Mouse (Mus musculus) MEL (cell line): ENCODE results near the gene Fkbp4. TPM values are rescaled to one million over a fixed set of nuclear protein-coding genes. Genes with fewer than 3 reads are reported as not detected.

Source experiments
- DNase-seq: peaks from one replicate; pipeline ENCODE4 v3.0.0; 2011; ENCODE audit warnings: low read depth, low spot score
- H3K27ac ChIP-seq: 2 replicates; pipeline ENCODE4 v1.5.1; 2012; ENCODE audit warnings: low read depth, mild to moderate bottlenecking, control low read depth, low read length, moderate library complexity; ENCODE audit not compliant: control insufficient read depth
- H3K27me3 ChIP-seq, 2 experiments: fragments of 150-350 bp in 1 of 2; sonication (generic) in 1 of 2; 2 replicates each; pipeline ENCODE4 v1.6.1; 2012; ENCODE audit warnings: low read length in 2 of 2, mild to moderate bottlenecking in 2 of 2, improper control_type of control experiment in 1 of 2, moderate library complexity in 1 of 2; ENCODE audit not compliant: insufficient read depth in 2 of 2, control insufficient read depth in 1 of 2
- H3K36me3 ChIP-seq, 2 experiments: 2 replicates each; pipeline ENCODE4 v1.6.1; 2012 to 2014; ENCODE audit warnings: low read length in 2 of 2, improper control_type of control experiment in 1 of 2, inconsistent platforms in 1 of 2, mild to moderate bottlenecking in 1 of 2; ENCODE audit not compliant: insufficient read depth in 2 of 2, control insufficient read depth in 1 of 2
- H3K4me1 ChIP-seq, 2 experiments: fragments of 150-350 bp in 1 of 2; sonication (generic) in 1 of 2; 2 replicates each; pipeline ENCODE4 v1.6.1; 2012; ENCODE audit warnings: low read length in 2 of 2, improper control_type of control experiment in 1 of 2, mild to moderate bottlenecking in 1 of 2; ENCODE audit not compliant: insufficient read depth in 2 of 2, control insufficient read depth in 1 of 2
- H3K4me3 ChIP-seq, 2 experiments: fragments of 150-350 bp in 1 of 2; sonication (generic) in 1 of 2; 2 replicates each; pipeline ENCODE4 v1.5.1; 2012; ENCODE audit warnings: low read depth in 2 of 2, low read length in 2 of 2, mild to moderate bottlenecking in 2 of 2, moderate library complexity in 2 of 2, control low read depth in 1 of 2, improper control_type of control experiment in 1 of 2; ENCODE audit not compliant: control insufficient read depth in 1 of 2, insufficient read depth in 1 of 2
- H3K79me2 ChIP-seq: 2 replicates; pipeline ENCODE4 v1.6.1; 2012; ENCODE audit warnings: mild to moderate bottlenecking, low read length, moderate library complexity; ENCODE audit not compliant: control insufficient read depth, poor library complexity, insufficient read depth
- H3K9ac ChIP-seq: 2 replicates; pipeline ENCODE4 v1.6.1; 2012; ENCODE audit warnings: low read depth, mild to moderate bottlenecking, control low read depth, low read length, moderate library complexity; ENCODE audit not compliant: control insufficient read depth, poor library complexity, severe bottlenecking
- H3K9me3 ChIP-seq: fragments of 150-350 bp; sonication (generic); replicated peaks from 2 replicates; pipeline ENCODE4 v1.6.1; 2012; ENCODE audit warnings: mild to moderate bottlenecking, low read length, improper control_type of control experiment, moderate library complexity; ENCODE audit not compliant: insufficient read depth
- BHLHE40 ChIP-seq: IDR thresholded peaks from 2 replicates; pipeline ENCODE4 v1.6.1; 2012; ENCODE audit warnings: low read depth, mild to moderate bottlenecking, inconsistent platforms, low read length, improper control_type of control experiment, borderline replicate concordance
- CHD1 ChIP-seq: IDR thresholded peaks from 2 replicates; pipeline ENCODE4 v1.6.1; 2012; ENCODE audit warnings: low read depth, mild to moderate bottlenecking, inconsistent platforms, low read length, improper control_type of control experiment
- CHD2 ChIP-seq: IDR thresholded peaks from 2 replicates; pipeline ENCODE4 v1.6.1; 2011; ENCODE audit warnings: low read length, improper control_type of control experiment
- CTCF ChIP-seq, 3 experiments: IDR thresholded peaks in 2 of 3; conservative IDR thresholded peaks in 1 of 3; 2 replicates each; pipeline ENCODE4 v1.5.1; 2011 to 2012; ENCODE audit warnings: low read length in 3 of 3, low read depth in 2 of 3, mild to moderate bottlenecking in 2 of 3, improper control_type of control experiment in 1 of 3, inconsistent platforms in 1 of 3, mixed read lengths in 1 of 3, moderate library complexity in 1 of 3; ENCODE audit not compliant: control insufficient read depth in 1 of 3, insufficient read depth in 1 of 3, poor library complexity in 1 of 3, severe bottlenecking in 1 of 3
- EP300 ChIP-seq, 2 experiments: IDR thresholded peaks; 2 replicates each; pipeline ENCODE4 v1.6.1; 2011; ENCODE audit warnings: improper control_type of control experiment in 2 of 2, low read length in 2 of 2, low read depth in 1 of 2, mild to moderate bottlenecking in 1 of 2
- ETS1 ChIP-seq: IDR thresholded peaks from 2 replicates; pipeline ENCODE4 v1.6.1; 2012; ENCODE audit warnings: low read depth, mild to moderate bottlenecking, inconsistent platforms, low read length, improper control_type of control experiment, moderate library complexity
- GABPA ChIP-seq: IDR thresholded peaks from 2 replicates; pipeline ENCODE4 v1.6.1; 2012; ENCODE audit warnings: low read depth, mild to moderate bottlenecking, inconsistent platforms, low read length, improper control_type of control experiment, moderate library complexity
- GATA1 ChIP-seq: IDR thresholded peaks from 2 replicates; pipeline ENCODE4 v1.6.1; 2011; ENCODE audit warnings: low read depth, low read length, improper control_type of control experiment
- HCFC1 ChIP-seq: IDR thresholded peaks from 2 replicates; pipeline ENCODE4 v1.6.1; 2012; ENCODE audit warnings: low read depth, mild to moderate bottlenecking, inconsistent platforms, low read length, improper control_type of control experiment, moderate library complexity
- JUND ChIP-seq: IDR thresholded peaks from 2 replicates; pipeline ENCODE4 v1.6.1; 2011; ENCODE audit warnings: low read depth, mild to moderate bottlenecking, improper control_type of control experiment, low read length
- MAFK ChIP-seq: IDR thresholded peaks from 2 replicates; pipeline ENCODE4 v1.6.1; 2011; ENCODE audit warnings: low read depth, mild to moderate bottlenecking, low read length, improper control_type of control experiment, borderline replicate concordance
- MAX ChIP-seq: IDR thresholded peaks from 2 replicates; pipeline ENCODE4 v1.6.1; 2011; ENCODE audit warnings: low read length, improper control_type of control experiment
- MAZ ChIP-seq: IDR thresholded peaks from 2 replicates; pipeline ENCODE4 v1.6.1; 2012; ENCODE audit warnings: low read depth, mild to moderate bottlenecking, inconsistent platforms, low read length, improper control_type of control experiment
- MEF2A ChIP-seq: IDR thresholded peaks from 2 replicates; pipeline ENCODE4 v1.6.1; 2014; ENCODE audit warnings: low read depth, mild to moderate bottlenecking, inconsistent platforms, low read length, improper control_type of control experiment; ENCODE audit not compliant: poor library complexity, insufficient replicate concordance, severe bottlenecking; ENCODE audit errors: extremely low read depth
- MXI1 ChIP-seq: IDR thresholded peaks from 2 replicates; pipeline ENCODE4 v1.6.1; 2011; ENCODE audit warnings: mild to moderate bottlenecking, low read depth, low read length, improper control_type of control experiment
- MYB ChIP-seq: IDR thresholded peaks from 2 replicates; pipeline ENCODE4 v1.6.1; 2011; ENCODE audit warnings: mild to moderate bottlenecking, low read depth, low read length, improper control_type of control experiment
- MYC ChIP-seq: IDR thresholded peaks from 2 replicates; pipeline ENCODE4 v1.6.1; 2011; ENCODE audit warnings: low read depth, mild to moderate bottlenecking, low read length, improper control_type of control experiment, moderate library complexity
- NELFE ChIP-seq: IDR thresholded peaks from 2 replicates; pipeline ENCODE4 v1.6.1; 2011; ENCODE audit warnings: low read depth, low read length, improper control_type of control experiment
- NRF1 ChIP-seq: IDR thresholded peaks from 2 replicates; pipeline ENCODE4 v1.6.1; 2014; ENCODE audit warnings: low read depth, mild to moderate bottlenecking, inconsistent platforms, low read length, improper control_type of control experiment, moderate library complexity; ENCODE audit not compliant: poor library complexity, insufficient read depth, severe bottlenecking
- POLR2A ChIP-seq, 2 experiments: IDR thresholded peaks; 2 replicates each; pipeline ENCODE4 v1.6.1; 2011 to 2012; ENCODE audit warnings: low read length in 2 of 2, mild to moderate bottlenecking in 2 of 2, control low read depth in 1 of 2, improper control_type of control experiment in 1 of 2, low read depth in 1 of 2, moderate library complexity in 1 of 2; ENCODE audit not compliant: control insufficient read depth in 1 of 2, insufficient read depth in 1 of 2, poor library complexity in 1 of 2
- POLR2AphosphoS2 ChIP-seq: IDR thresholded peaks from 2 replicates; pipeline ENCODE4 v1.6.1; 2011; ENCODE audit warnings: low read length, improper control_type of control experiment
- POLR2AphosphoS5 ChIP-seq: IDR thresholded peaks from 2 replicates; pipeline ENCODE4 v1.6.1; 2012; ENCODE audit warnings: low read depth, borderline replicate concordance, mild to moderate bottlenecking, inconsistent platforms, low read length, moderate library complexity, mixed read lengths
- RAD21 ChIP-seq: IDR thresholded peaks from 2 replicates; pipeline ENCODE4 v1.6.1; 2011; ENCODE audit warnings: mild to moderate bottlenecking, low read depth, low read length, improper control_type of control experiment
- RCOR1 ChIP-seq: IDR thresholded peaks from 2 replicates; pipeline ENCODE4 v1.6.1; 2012; ENCODE audit warnings: low read depth, mild to moderate bottlenecking, inconsistent platforms, low read length, improper control_type of control experiment
- SIN3A ChIP-seq: IDR thresholded peaks from 2 replicates; pipeline ENCODE4 v1.6.1; 2012; ENCODE audit warnings: low read length, improper control_type of control experiment, inconsistent platforms
- SMC3 ChIP-seq: IDR thresholded peaks from 2 replicates; pipeline ENCODE4 v1.6.1; 2011; ENCODE audit warnings: low read depth, low read length, improper control_type of control experiment
- TAL1 ChIP-seq: IDR thresholded peaks from 2 replicates; pipeline ENCODE4 v1.6.1; 2012; ENCODE audit warnings: mild to moderate bottlenecking, inconsistent platforms, low read length, moderate library complexity, mixed read lengths
- TBP ChIP-seq: IDR thresholded peaks from 2 replicates; pipeline ENCODE4 v1.8.0; 2011; ENCODE audit warnings: low read depth, low read length, improper control_type of control experiment
- TCF12 ChIP-seq: IDR thresholded peaks from 2 replicates; pipeline ENCODE4 v1.6.1; 2014; ENCODE audit warnings: low read depth, mild to moderate bottlenecking, inconsistent platforms, low read length, improper control_type of control experiment, moderate library complexity
- UBTF ChIP-seq: IDR thresholded peaks from 2 replicates; pipeline ENCODE4 v1.6.1; 2012; ENCODE audit warnings: low read depth, mild to moderate bottlenecking, inconsistent platforms, low read length, improper control_type of control experiment, moderate library complexity, borderline replicate concordance; ENCODE audit not compliant: insufficient read depth
- USF1 ChIP-seq: IDR thresholded peaks from 2 replicates; pipeline ENCODE4 v1.6.1; 2014; ENCODE audit warnings: low read depth, mild to moderate bottlenecking, inconsistent platforms, low read length, improper control_type of control experiment, moderate library complexity
- USF2 ChIP-seq, 2 experiments: IDR thresholded peaks; 2 replicates each; pipeline ENCODE4 v1.6.1; 2011 to 2012; ENCODE audit warnings: improper control_type of control experiment in 2 of 2, low read length in 2 of 2, borderline replicate concordance in 1 of 2, inconsistent platforms in 1 of 2, low read depth in 1 of 2, mild to moderate bottlenecking in 1 of 2; ENCODE audit not compliant: insufficient read depth in 1 of 2
- ZC3H11A ChIP-seq: IDR thresholded peaks from 2 replicates; pipeline ENCODE4 v1.6.1; 2012; ENCODE audit warnings: low read depth, mild to moderate bottlenecking, inconsistent platforms, low read length, improper control_type of control experiment
- ZKSCAN1 ChIP-seq: IDR thresholded peaks from 2 replicates; pipeline ENCODE4 v1.6.1; 2012; ENCODE audit warnings: low read depth, mild to moderate bottlenecking, inconsistent platforms, low read length, improper control_type of control experiment, moderate library complexity
- ZMIZ1 ChIP-seq: IDR thresholded peaks from 2 replicates; pipeline ENCODE4 v1.6.1; 2012; ENCODE audit warnings: low read depth, mild to moderate bottlenecking, inconsistent platforms, low read length, improper control_type of control experiment, moderate library complexity
- ZNF384 ChIP-seq: IDR thresholded peaks from 2 replicates; pipeline ENCODE4 v1.6.1; 2012; ENCODE audit warnings: low read depth, mild to moderate bottlenecking, inconsistent platforms, low read length, improper control_type of control experiment
- polyA plus RNA-seq, 2 experiments: library from polyadenylated mRNA; stranded (reverse) in 1 of 2; unstranded in 1 of 2; fragments of >175 nt in 1 of 2; fragments of >200 nt in 1 of 2; gene quantifications; 2 replicates each; pipeline versions ENCODE4 v1.2.1 to v1.2.4; 2012; ENCODE audit warnings: low replicate concordance in 2 of 2, low read depth in 1 of 2; ENCODE audit not compliant: insufficient read length in 2 of 2, insufficient read depth in 1 of 2, missing spikeins in 1 of 2
- total RNA-seq: library from RNA; depleted of rRNA; stranded (reverse); fragments of 300-350 nt; gene quantifications from 2 replicates; pipeline ENCODE4 v1.2.3, GENCODE M21; 2012; rRNA removed

Gene Fkbp4
- total RNA-seq (332 and 333 TPM in 2 replicates), polyA plus RNA-seq (100 to 1,000 TPM; 426 to 934 TPM)

DNA sequence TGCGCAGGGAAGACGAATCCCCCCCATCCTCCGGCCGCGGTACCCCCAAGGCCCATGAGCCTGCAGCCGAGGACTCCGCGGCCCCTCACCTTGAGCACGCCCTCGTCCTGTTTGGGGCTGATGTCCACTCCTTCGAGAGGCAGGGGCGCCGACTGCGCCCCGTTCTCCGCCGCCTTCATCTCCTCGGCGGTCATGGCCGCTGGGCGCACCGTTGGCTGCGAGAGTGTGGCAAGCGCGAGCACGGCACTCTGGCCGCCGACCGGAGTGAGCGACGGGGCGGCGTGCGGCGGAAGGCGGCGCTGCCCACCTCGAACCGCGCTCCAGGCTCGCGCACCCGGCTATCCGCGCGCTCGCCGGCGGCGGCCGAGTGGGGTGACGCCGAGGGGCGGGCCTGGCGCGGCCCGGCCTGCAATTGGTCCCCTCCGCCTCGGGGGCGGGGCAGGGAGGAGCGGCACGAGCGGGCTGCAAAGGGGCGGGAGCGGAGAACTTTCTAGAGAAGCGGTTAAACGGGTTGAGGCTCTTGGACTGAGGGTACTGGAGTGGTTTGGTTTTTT, at the start of gene Fkbp4:
TSS of gene Fkbp4 (minus strand) at position 361 of the 554 bp plus-strand sequence.
- H3K4me3 ChIP-seq = peak within 1 kb of the TSS; percentile 92 to 99
- peak; percentile 89 for DNase-seq
- H3K79me2 ChIP-seq = peaks cover 19% of the 10 kb centered on the region
- H3K36me3 ChIP-seq = peaks cover 17 to 20% of the 10 kb centered on the region in 2 experiments
- H3K27ac ChIP-seq = peak within 1 kb of the TSS; percentile 58
- peak within 1 kb of the TSS; percentile 87 for H3K9ac ChIP-seq
- no peaks in the 10 kb centered on the region for H3K9me3 ChIP-seq
- H3K27me3 ChIP-seq = no peaks in the 10 kb centered on the region
- H3K4me1 ChIP-seq = peaks cover 12 to 19% of the 10 kb centered on the region in 2 experiments
- TF ChIP-seq MXI1 (peak; percentile 67), ETS1 (no peak), EP300 (IDR thresholded peaks at IDR 0.05; ENCODE audit: low read depth in 1 of 2, low read length in 2 of 2) (no peak), ZKSCAN1 (no peak), HCFC1 (peak; percentile 34; the same call in 1 of the 2 replicates), TAL1 (no peak), POLR2A (IDR thresholded peaks at IDR 0.05; ENCODE audit: control insufficient read depth in 1 of 2, insufficient read depth in 1 of 2, low read depth in 1 of 2, low read length in 2 of 2, poor library complexity in 1 of 2) (peak; percentile 85 to 86), MAFK (no peak), MAZ (no peak; the same call in 1 of the 2 replicates), MEF2A (peak; percentile 7; the same call in 1 of the 2 replicates), MYC (no peak), SMC3 (no peak), CHD2 (no peak), UBTF (0 out of 2 replicates have a peak, but pooled peaks have one; percentile 25), CTCF (IDR thresholded peaks at IDR 0.05 in 2 of 3, conservative IDR thresholded peaks at IDR 0.05 in 1 of 3; ENCODE audit: control insufficient read depth in 1 of 3, insufficient read depth in 1 of 3, low read depth in 2 of 3, low read length in 3 of 3, poor library complexity in 1 of 3, severe bottlenecking in 1 of 3) (peak in 1 of 3 experiments; percentile 16; a peak in 1 of 6 replicates), BHLHE40 (peak; percentile 82), MYB (0 out of 2 replicates have a peak, but pooled peaks have one; percentile 10), RAD21 (no peak), USF1 (peak; percentile 23; the same call in 1 of the 2 replicates), POLR2AphosphoS5 (no peak), NRF1 (0 out of 2 replicates have a peak, but pooled peaks have one; percentile 32), ZC3H11A (no peak), NELFE (peak; percentile 92), TBP (0 out of 2 replicates have a peak, but pooled peaks have one; percentile 39), GATA1 (no peak), RCOR1 (no peak), TCF12 (peak; percentile 48; the same call in 1 of the 2 replicates), JUND (no peak), CHD1 (no peak), MAX (peak; percentile 67; the same call in 1 of the 2 replicates), USF2 (IDR thresholded peaks at IDR 0.05; ENCODE audit: borderline replicate concordance in 1 of 2, insufficient read depth in 1 of 2, low read depth in 1 of 2, low read length in 2 of 2) (no peak), POLR2AphosphoS2 (peak; percentile 67; the same call in 1 of the 2 replicates), ZNF384 (no peak), SIN3A (no peak), GABPA (no peak), ZMIZ1 (peak; percentile 88)
